Mouse (Mus musculus): ENCODE measurements around the gene Grn. TPM values are rescaled to one million over a fixed set of nuclear protein-coding genes. Genes with fewer than 3 reads are reported as not detected.
A peak's percentile ranks its signal among the peaks of the same experiment; 100 is the strongest.

Gene Grn
- total and polyA plus RNA-seq, 3 experiments: 165 to 310 (median 211) TPM

GRCm38 (mm10) chr11:102424666-102425065, 5.4 kb upstream of the Grn start:
- DNase-seq: no peak

GRCm38 (mm10) chr11:102425555-102426316, 4.4 kb upstream of the Grn start:
- DNase-seq: no peak

DNA sequence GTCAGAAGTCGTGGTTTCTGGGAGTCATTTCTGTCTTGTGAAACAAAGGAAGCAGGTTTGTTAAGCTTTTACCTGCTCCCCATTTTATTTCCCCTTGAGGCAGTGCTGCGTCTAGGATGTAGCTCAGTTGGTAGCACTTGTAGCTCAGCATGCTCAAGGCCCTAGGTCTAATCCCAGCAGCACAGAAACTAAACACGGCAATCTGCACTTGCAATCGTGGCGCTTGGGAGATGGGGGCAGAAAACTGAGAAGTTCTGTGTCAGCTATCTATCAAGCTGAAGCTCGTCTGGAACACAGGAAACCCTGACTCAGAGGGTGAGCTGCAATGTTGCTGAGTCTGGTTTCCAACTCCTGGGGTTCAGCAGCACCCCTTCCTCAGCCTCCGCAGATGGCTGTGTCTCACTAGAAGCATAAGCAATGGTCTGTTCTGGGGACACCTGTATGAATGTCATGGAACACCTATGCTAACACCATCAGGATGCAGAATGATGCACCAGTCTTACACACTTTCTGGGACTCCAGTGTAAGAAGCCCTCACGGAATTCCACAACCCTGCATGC, 1.1 kb upstream of the Grn start:
- DNase-seq: no peak

- no peak for DNase-seq
These were observed 564 bp upstream of the Grn start for GRCm38 (mm10) chr11:102429551-102429950.

DNA sequence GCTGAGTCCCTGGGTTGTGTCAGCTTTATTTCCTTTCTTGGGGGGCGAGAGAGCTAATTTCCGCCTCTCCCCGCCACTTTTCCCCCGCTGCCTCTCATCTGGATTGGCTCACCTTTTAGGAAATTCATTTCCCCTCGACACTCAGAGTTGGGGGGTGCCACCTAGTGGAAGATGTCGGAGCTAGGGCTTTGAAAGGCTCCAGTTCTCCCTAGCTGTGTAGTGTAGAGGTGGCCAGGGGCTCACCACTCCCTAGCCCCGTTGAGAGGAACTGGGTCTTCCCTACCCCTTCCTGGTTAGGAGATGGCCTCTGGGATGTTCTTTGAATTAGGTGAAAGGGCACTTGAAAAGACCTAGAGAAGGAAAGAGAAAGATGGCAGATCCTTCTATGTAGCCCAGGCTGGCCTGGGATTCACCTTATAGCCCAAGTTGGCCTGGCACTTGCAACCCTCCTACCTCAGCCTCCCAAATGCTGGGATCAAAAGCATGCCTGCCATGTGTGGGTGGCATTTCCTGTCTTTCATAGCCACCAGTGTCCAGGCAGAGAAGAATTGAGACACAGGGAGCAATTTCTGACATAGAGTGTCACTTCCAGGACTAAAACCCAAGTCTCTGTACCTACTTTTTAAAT, 1.0 kb downstream of the Grn start:
- peak; percentile 86 for DNase-seq

DNA sequence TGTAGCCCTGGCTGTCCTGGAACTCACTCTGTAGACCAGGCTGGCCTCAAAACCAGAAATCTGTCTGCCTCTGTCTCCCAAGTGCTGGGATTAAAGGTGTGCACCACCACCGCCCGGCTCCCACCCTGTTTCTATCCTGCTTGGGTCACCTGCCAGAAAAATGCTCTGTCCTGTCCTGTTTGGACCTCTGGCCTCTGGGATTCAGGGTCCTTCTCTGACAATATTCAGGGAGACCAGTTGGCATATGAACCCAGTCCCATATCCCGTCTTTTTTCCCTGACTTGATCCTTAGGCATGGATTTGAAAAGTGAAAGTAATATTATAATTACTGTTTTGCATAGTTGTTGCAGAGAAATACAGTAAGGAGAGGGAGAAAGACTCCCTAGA, 1.6 kb downstream of the Grn start:
- DNase-seq: no peak

DNA sequence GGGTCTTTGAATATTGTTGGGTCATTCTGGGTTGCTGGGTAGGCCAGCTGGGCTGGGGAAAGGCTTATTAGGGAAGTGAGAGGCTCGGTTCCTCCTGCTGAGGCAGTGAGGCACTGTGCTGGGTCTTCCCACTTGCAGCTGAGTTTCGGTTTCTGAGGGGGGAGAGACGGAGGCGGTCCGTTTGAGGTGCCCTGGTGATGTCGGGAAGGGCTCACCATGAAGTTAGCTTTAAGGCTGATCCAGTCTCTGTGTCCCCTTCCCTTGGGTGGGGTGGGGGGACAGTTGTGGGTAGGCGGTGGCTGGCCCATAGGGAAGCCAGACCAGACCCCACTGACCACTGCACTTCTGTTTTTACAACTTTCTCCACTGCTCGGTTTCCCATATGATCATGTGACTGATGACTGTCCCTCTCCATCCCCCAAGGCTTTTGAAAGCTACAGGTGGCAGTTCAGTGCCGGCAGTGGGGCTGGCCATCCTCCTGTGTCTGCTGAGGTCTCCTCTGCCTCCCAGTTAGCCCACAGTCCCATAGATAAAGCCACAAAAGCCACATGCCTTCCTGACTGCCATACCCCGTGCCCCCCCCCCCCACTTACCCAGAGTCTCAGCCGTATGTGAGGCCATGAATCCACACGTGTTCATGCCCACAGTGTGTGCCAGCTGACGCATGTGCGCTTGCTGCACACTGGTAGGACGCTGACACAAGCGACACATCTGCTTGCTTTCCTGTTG, 2.2 kb downstream of the Grn start:
- no peak for DNase-seq

- peak; percentile 93 for DNase-seq
These were observed 2.8 kb downstream of the Grn start for GRCm38 (mm10) chr11:102432896-102433295.

DNA sequence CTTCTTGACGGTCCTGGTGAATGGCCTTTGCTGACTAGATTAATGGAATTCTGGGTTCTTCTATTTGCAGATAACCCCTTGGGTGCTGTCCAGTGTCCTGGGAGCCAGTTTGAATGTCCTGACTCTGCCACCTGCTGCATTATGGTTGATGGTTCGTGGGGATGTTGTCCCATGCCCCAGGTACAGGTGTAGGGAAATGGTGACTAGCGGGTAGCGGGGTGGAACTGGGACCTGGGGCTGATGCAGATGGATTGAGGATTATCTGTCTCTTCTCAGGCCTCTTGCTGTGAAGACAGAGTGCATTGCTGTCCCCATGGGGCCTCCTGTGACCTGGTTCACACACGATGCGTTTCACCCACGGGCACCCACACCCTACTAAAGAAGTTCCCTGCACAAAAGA, 3.8 kb downstream of the Grn start:
- no peak for DNase-seq

DNA sequence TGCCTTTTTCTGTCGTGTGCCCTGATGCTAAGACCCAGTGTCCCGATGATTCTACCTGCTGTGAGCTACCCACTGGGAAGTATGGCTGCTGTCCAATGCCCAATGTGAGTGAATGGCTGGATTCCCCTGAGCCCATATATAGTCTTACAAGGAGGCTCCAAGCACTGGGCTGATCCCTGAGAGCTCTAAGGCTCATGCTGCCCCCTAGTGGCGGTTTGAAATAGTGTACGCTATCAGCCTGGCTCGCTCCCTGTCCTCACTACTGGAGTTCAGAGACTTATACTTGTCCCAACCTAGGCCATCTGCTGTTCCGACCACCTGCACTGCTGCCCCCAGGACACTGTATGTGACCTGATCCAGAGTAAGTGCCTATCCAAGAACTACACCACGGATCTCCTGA, 4.3 kb downstream of the Grn start:
- DNase-seq: peak; percentile 88

GRCm38 (mm10) chr11:102434816-102435705, 4.9 kb downstream of the Grn start:
- no peak for DNase-seq

- peak; percentile 63 for DNase-seq
These were observed 5.8 kb downstream of the Grn start for GRCm38 (mm10) chr11:102435754-102436470.

DNA sequence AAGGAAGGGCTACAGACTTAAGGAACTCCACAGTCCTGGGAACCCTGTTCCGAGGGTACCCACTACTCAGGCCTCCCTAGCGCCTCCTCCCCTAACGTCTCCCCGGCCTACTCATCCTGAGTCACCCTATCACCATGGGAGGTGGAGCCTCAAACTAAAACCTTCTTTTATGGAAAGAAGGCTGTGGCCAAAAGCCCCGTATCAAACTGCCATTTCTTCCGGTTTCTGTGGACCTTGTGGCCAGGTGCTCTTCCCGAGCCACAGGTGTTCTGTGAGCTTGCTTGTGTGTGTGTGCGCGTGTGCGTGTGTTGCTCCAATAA, 6.3 kb downstream of the Grn start:
- peak; percentile 71 for DNase-seq

- DNase-seq: peak; percentile 89
These were observed 7.3 kb downstream of the Grn start for GRCm38 (mm10) chr11:102437120-102438061.

DNA sequence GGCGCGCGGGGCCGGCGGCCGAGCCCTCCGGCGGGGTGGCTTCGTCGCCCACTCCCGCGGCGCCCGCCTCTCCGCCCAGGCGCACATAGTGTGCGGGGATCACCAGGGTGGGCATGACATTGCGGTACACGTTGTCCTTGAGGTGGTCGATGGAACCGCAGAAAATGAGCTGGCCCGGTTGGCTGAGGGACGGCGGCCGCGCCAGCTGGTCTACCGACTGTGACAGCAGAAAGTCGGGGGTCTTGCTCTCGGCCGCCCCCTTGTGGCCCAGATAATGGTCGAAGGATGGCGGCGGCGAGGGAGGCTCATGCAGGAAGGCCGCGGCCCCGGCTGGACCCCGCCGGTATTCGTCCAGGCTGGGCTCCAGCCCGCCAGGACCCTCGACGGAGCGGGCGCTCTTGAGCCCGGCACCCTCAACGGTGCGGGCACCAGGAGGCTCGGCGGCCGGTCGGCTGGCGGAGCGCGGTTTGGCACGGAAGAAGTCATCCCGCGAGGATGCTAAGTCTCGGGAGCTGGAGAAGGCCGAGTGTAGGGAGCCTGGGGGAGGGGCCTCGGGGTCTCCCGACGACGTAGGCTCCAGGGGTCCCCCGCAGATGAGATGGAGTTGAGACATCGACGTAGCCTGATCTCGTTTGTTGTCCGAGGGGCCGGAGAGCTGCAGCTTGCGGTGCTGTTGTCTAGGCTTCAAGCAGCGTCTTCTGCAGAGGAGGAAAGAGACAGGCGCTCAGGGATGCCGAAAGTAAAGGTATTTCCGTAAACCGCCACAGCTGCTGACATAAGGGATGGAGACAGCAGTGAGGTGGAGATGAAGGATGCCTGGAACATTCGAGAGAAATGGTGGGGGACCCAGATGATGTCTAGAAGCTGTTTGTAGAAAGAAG, 8.3 kb downstream of the Grn start:
- DNase-seq: peak; percentile 88

GRCm38 (mm10) chr11:102439093-102440082, 9.3 kb downstream of the Grn start:
- no peak for DNase-seq

DNA sequence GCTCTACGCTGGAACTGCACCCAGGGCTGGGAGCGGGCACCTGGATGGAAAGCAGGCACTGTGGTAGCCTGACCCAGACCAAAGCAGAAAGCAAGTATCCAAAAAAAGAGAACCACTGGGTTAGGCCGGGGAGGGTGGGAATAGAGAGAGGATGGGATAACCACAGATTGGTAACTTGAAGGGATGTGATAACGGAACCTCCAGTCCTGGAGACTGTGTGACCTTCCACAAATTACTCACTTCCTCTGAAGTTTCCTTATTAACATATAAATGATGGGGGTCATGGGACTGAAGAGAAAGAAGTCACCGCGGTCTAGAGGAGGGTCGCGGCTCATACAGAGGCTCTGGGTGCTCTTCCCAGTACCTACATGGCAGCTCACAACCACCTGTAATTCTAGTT, 10.1 kb downstream of the Grn start:
- DNase-seq: no peak

DNA sequence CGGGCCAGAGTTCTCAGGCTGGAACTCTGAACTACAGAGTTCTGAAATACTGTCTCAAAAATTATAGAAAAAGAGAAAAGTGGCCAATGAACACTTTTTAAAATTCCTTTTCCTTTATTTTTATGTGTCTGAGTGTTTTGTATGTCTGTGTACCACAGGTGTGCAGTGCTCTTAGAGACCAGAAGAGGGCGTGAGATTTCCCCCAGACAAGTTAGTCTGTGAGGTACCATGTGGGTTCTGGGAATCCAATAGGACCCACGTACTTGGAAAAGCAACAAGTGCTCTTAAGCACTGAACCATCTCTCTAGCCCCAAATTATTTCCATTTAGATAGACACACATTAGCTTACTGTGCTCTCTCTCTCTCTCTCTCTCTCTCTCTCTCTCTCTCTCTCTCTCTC, 11.3 kb downstream of the Grn start:
- no peak for DNase-seq

Data from adrenal gland, adult 2 months (tissue).